Mouse (Mus musculus) testis, postnatal 10 days (tissue): Measurements from ENCODE around the gene Dusp11.
"Not testable (repeated sequence)": the region's sequence is repeated elsewhere in the genome, so short reads cannot be mapped to it uniquely, and the experiment has no call there.

Experiments
- DNase-seq: peaks from one replicate; pipeline ENCODE4 v3.0.0; 2021; ENCODE audit warnings: low spot score

The Dusp11 gene

GRCm38 (mm10) chr6:85961101-85962091, at the start of gene Dusp11:
Gene Dusp11 (minus strand): TSS chr6:85961667.
- DNase-seq, result peak; percentile 94

- DNase-seq, result peak; percentile 54
Observed at GRCm38 (mm10) chr6:86009980-86010379, 48.5 kb upstream of the Dusp11 start.

- peak; percentile 85 for DNase-seq
Observed at GRCm38 (mm10) chr6:86004271-86005148, 43.0 kb upstream of the Dusp11 start.

- peak; percentile 76 for DNase-seq
Observed at GRCm38 (mm10) chr6:86003405-86003925, 42.0 kb upstream of the Dusp11 start.

- not testable (repeated sequence) for DNase-seq
Observed at GRCm38 (mm10) chr6:85990774-85991173, 29.3 kb upstream of the Dusp11 start.

- DNase-seq, result not testable (repeated sequence)
Observed at GRCm38 (mm10) chr6:85989570-85989969, 28.1 kb upstream of the Dusp11 start.

GRCm38 (mm10) chr6:85984351-85984750, 22.9 kb upstream of the Dusp11 start:
- DNase-seq, result no peak

- not testable (repeated sequence) for DNase-seq
Observed at GRCm38 (mm10) chr6:85978736-85979135, 17.3 kb upstream of the Dusp11 start.

GRCm38 (mm10) chr6:85976242-85976641, 14.8 kb upstream of the Dusp11 start:
- no peak for DNase-seq

- no peak for DNase-seq
Observed at GRCm38 (mm10) chr6:85975761-85976160, 14.3 kb upstream of the Dusp11 start.

- DNase-seq, result no peak
Observed at GRCm38 (mm10) chr6:85974941-85975617, 13.6 kb upstream of the Dusp11 start.

- DNase-seq, result no peak
Observed at GRCm38 (mm10) chr6:85973336-85973735, 11.9 kb upstream of the Dusp11 start.

GRCm38 (mm10) chr6:85972699-85973098, 11.2 kb upstream of the Dusp11 start:
- DNase-seq, result no peak

- DNase-seq, result no peak
Observed at GRCm38 (mm10) chr6:85969889-85970288, 8.4 kb upstream of the Dusp11 start.

GRCm38 (mm10) chr6:85966686-85967085, 5.2 kb upstream of the Dusp11 start:
- no peak for DNase-seq

- DNase-seq, result not testable (repeated sequence)
Observed at GRCm38 (mm10) chr6:85966081-85966480, 4.6 kb upstream of the Dusp11 start.

- peak; percentile 5 for DNase-seq
Observed at GRCm38 (mm10) chr6:85957581-85957980, 3.9 kb downstream of the Dusp11 start.

- no peak for DNase-seq
Observed at GRCm38 (mm10) chr6:85948549-85948948, 12.9 kb downstream of the Dusp11 start.

- DNase-seq, result no peak
Observed at GRCm38 (mm10) chr6:85942469-85942868, 19.0 kb downstream of the Dusp11 start.

- no peak for DNase-seq
Observed at GRCm38 (mm10) chr6:85938701-85939100, 22.8 kb downstream of the Dusp11 start.
